Mouse (Mus musculus) intestine, embryonic 14.5 days (tissue): ENCODE measurements around the gene Hdac10. TPM values are rescaled to one million over a fixed set of nuclear protein-coding genes. Genes with fewer than 3 reads are reported as not detected.

Source experiments
- ATAC-seq: fragments of 200-750 bp; cut with Nextera tagmentation; replicated peaks from 2 replicates; pipeline ENCODE4 v1.8.0; 2017; ENCODE audit warnings: low read depth, moderate number of reproducible peaks, moderate TSS enrichment, moderate library complexity; ENCODE audit not compliant: low FRiP score, low TSS enrichment
- DNase-seq: peaks from one replicate; pipeline ENCODE4 v3.0.0-alpha.2; 2018; ENCODE audit warnings: low spot score
- H3K27ac ChIP-seq: fragments of 300-500 bp; sonication (generic); 2 replicates; pipeline ENCODE4 v1.5.1; 2014; ENCODE audit warnings: low read depth, mild to moderate bottlenecking, control low read depth
- H3K27me3 ChIP-seq: fragments of 300-500 bp; sonication (generic); replicated peaks from 2 replicates; pipeline ENCODE4 v1.6.1; 2014; ENCODE audit warnings: low read length, control low read depth; ENCODE audit not compliant: control insufficient read depth, insufficient read depth
- H3K36me3 ChIP-seq: fragments of 300-500 bp; sonication (generic); 2 replicates; pipeline ENCODE4 v1.6.1; 2014; ENCODE audit warnings: low read length, control low read depth; ENCODE audit not compliant: control insufficient read depth, insufficient read depth
- H3K4me1 ChIP-seq: fragments of 300-500 bp; sonication (generic); replicated peaks from 2 replicates; pipeline ENCODE4 v1.6.1; 2014; ENCODE audit warnings: low read length, control low read depth, mixed read lengths; ENCODE audit not compliant: control insufficient read depth, insufficient read depth
- H3K4me2 ChIP-seq: fragments of 300-500 bp; sonication (generic); 2 replicates; pipeline ENCODE4 v1.6.1; 2014; ENCODE audit warnings: low read length
- H3K4me3 ChIP-seq: fragments of 300-500 bp; sonication (generic); 2 replicates; pipeline ENCODE4 v1.5.1; 2014; ENCODE audit warnings: low read depth, low read length, control low read depth, mixed read lengths
- H3K9ac ChIP-seq: fragments of 300-500 bp; sonication (generic); 2 replicates; pipeline ENCODE4 v1.6.1; 2014; ENCODE audit warnings: mild to moderate bottlenecking, low read length
- H3K9me3 ChIP-seq: fragments of 300-500 bp; sonication (generic); 2 replicates; pipeline ENCODE4 v1.6.1; 2016; ENCODE audit warnings: low read length, control low read depth; ENCODE audit not compliant: control insufficient read depth
- WGBS: fragments of 180-500 bp; shearing (Covaris S2); extraction: QIAGEN DNeasy Blood & Tissue Kit; methylation state at CpG from one replicate; pipeline ENCODE4 v1.1.7; 2014; 5-methylcytosine and 5-hydroxymethylcytosine counted together
- polyA plus RNA-seq: library from polyadenylated mRNA; unstranded; fragments of >200 nt; fragmentation: Nextera tagmentation; extraction: Ambion mirVana; gene quantifications from 2 replicates; pipeline ENCODE4 v1.2.1, GENCODE M21; 2014

Gene Hdac10
- polyA plus RNA-seq = 18.3 and 20.3 TPM in 2 replicates

DNA sequence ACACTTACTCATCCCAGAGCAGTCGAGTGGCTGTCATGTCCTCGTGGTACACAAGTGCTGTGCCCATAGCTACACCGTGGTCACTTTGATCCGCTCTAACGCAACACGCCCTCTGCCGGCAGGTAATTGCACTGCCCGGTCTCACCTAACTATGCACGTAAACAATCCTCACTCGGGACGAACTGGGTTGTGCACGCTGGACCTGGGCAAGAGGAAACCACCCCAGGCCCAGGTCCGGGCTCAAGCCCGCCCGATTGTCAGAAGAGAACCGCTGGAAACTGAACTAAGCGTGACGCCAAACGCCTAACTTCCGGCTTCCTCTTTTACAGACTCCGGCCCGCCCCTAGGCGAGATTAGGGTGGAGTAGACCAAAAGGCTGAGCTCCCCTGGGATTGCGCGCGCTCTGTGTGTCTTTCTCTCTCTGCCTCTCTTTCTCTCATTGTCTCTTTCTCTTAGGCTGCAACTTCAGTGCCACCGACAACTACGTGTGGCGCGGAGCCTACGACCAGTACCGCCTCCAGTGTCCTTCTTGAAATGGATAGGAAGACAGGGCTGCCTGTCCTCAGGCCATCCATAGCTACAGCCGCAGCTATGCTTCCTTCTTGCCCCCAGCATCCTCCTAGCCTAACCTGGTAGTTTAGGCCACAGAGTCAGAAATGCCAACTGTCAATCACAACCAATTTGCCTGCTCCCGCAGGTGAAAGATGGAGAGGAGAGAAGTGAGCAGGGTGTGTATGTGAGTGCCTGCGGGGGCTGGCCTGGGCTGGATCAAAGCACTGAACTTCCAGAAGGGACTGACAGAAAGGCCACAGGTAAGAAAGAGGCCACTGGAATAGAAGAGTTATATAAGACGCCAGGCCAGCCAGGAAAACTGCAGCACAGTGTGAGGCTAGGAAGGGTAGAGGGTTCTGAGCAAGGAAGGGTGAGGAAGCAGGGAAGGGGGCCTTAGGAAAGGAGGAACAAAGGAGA, at the start of gene Hdac10:
TSS of gene Hdac10 (minus strand) at position 319 of the 969 bp plus-strand sequence.
- H3K27ac ChIP-seq = peak within 1 kb of the TSS; percentile 47; the same call in 1 of the 2 replicates
- 2% methylated on average over 36 of the region's 36 CpGs for WGBS
- peak; percentile 87 for ATAC-seq

DNA sequence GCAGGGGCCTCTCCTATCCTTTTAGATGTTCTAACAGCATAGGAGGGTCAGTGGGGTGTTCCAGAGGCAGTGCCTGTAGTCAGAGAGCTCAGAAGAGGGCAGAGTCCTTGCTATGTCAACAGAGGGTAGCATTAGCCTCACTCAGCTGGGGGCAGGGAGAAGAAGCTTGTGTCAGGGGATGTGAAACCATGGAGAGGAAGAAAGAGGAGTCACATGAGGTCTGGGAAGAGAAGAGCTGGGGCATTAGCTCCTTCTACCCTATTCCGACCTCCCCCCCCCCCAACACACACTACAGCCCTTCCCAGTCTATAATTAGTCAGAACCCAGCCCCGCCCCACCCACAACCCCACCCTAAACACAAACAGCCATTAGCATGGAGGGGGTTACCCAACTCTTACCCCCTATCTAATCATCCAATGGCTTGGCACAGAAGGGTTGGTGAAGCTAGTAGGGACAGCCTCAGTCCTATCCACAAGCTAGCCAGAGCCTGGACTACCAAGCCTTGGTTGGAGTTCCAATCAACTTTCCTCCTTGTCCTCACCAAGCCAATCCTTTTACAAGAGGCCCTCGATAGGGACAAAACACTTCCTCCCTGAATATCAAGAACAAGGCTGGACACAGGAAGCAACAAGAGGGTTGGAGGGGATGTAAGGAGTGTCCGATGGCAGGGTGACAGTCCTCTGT, 49.2 kb upstream of the Hdac10 start:
- ATAC-seq (no peak), DNase-seq (no peak)
- Histone ChIP-seq H3K27ac (peak overlapping the region; percentile 64), H3K4me2 (peak overlapping the region; percentile 63), H3K27me3 (no peaks in the 10 kb centered on the region), H3K9me3 (no peaks in the 10 kb centered on the region), H3K36me3 (no peaks in the 10 kb centered on the region), H3K4me3 (no peak overlapping the region), H3K4me1 (peaks cover 61% of the 10 kb centered on the region), H3K9ac (no peak overlapping the region; the same call in 1 of the 2 replicates)
- WGBS = 65% methylated on average over 4 of the region's 4 CpGs

More for the DNA sequence above, at the start of gene Hdac10:
- Histone ChIP-seq H3K4me2 (peak within 1 kb of the TSS; percentile 82), H3K9me3 (no peaks in the 10 kb centered on the region), H3K27me3 (no peaks in the 10 kb centered on the region), H3K4me3 (peak within 1 kb of the TSS; percentile 71), H3K36me3 (0 out of 2 replicates have a peak, but pooled peaks cover 11% of the 10 kb centered on the region), H3K9ac (peak within 1 kb of the TSS; percentile 57), H3K4me1 (peaks cover 12% of the 10 kb centered on the region)
- DNase-seq = peak; percentile 95

DNA sequence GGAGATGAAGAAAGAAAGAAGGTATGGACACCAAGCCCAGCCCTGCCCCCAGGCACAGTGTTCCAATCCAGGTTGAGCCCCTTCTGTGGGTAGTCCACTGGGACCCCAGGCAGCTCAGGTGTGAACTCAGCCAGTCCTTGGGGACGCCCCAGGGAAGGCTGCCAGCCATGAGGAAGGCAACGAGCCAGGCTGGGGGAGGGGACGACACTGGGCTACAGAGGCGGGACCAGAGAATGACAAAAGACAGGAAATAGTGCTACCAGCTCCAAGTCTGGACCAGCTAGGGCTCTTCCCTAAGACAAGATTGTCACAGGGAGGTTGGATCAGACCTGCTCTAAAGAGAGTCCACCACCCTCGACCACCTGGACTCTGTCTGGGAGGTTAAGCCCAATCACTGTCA, 48.6 kb upstream of the Hdac10 start:
- Histone ChIP-seq H3K27me3 (no peaks in the 10 kb centered on the region), H3K9me3 (no peaks in the 10 kb centered on the region), H3K27ac (peak overlapping the region; percentile 64), H3K4me2 (peak overlapping the region; percentile 40), H3K4me1 (peaks cover 61% of the 10 kb centered on the region), H3K9ac (peak overlapping the region; percentile 21; the same call in 1 of the 2 replicates), H3K4me3 (no peak overlapping the region), H3K36me3 (no peaks in the 10 kb centered on the region)
- ATAC-seq (no peak), DNase-seq (no peak)
- WGBS = 12% methylated on average over 5 of the region's 5 CpGs

DNA sequence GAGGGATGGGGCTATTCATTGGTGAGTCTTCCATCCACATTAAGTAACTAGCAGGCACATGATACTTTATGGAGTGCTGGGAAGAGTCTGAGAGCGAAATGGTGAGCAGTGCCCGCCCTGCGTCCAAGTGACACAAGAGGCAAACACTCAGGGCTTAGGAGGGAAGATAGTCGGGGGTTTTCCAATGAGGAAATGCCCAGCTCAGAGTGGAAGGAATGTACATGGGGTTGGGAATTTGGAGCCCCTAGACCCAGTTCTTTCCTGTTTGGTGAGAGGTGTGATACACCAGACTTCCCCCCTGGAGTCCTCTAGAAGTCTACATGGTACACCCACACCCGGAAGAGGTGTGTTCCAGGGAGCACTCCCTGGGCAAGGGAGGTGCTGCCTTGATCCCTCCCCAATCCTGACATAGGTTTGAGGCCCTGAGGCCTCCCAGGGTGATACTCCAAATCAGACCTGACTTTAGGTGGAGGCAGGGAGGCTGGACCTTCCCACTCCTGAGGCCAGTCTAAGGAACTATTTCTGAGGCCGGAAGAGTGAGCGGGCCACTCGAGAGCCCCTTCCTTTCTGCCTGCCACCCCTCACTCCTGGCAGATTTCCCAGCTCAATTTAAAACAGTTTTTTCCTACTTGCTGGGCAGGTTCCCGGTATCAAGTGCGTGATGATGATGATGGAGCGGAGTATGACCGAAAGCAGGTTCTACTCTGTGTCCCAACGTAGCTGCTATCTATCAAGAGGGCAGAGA, 47.1 kb upstream of the Hdac10 start:
- no peak overlapping the region for H3K9ac ChIP-seq
- peaks cover 56% of the 10 kb centered on the region for H3K4me1 ChIP-seq
- no peak overlapping the region for H3K4me2 ChIP-seq

DNA sequence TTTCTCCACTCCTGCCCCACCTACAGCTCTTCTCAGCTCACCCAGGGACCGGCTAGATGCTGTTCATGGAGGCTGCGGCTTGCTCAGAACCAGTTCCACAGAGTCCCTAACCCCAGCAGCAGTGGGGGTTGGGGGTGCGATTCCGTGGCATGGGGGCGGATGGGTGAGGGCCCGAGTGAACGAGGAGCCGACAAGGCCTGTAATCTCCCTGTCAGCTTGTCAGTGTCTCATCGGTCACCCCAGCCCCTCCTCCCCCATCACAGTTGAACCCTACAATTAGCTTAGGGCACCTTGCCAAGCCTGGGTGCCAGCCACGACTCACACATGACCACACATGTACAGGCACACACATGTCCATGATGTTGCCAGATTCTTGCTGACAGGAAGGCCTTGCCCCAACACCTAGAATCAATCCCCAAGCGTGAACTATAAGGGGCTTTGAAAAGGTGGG, 46.4 kb upstream of the Hdac10 start:
- 52% methylated on average over 11 of the region's 11 CpGs for WGBS
- Histone ChIP-seq H3K4me2 (no peak overlapping the region), H3K27ac (no peak overlapping the region)

More for the DNA sequence above, 47.1 kb upstream of the Hdac10 start:
- no peak for DNase-seq
- no peaks in the 10 kb centered on the region for H3K9me3 ChIP-seq
- H3K27me3 ChIP-seq = no peaks in the 10 kb centered on the region
- whole genome bisulfite sequencing = 76% methylated on average over 13 of the region's 13 CpGs
- no peak overlapping the region for H3K27ac ChIP-seq
- no peak overlapping the region for H3K4me3 ChIP-seq
- no peaks in the 10 kb centered on the region for H3K36me3 ChIP-seq
- no peak for ATAC-seq

DNA sequence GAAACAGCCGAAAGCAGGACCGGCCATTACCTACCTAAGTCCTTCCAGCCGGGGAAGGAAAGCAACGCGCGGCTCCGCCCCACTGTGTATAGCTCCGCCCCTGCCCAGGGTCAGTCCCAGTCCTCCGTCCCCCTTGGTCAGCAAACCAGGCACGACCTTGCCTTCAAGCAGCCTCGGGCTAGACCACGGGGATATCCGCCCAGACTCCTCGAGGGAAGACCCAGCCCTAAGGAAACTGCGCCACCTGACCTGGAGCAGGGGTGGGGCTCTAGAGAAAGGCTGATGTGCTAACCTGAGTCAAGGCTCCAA, 45.4 kb upstream of the Hdac10 start:
- ATAC-seq (peak; percentile 54), DNase-seq (peak; percentile 75)
- 3% methylated on average over 15 of the region's 15 CpGs for WGBS
- H3K9me3 ChIP-seq = no peaks in the 10 kb centered on the region
- peak overlapping the region; percentile 51 for H3K4me3 ChIP-seq
- H3K27ac ChIP-seq = no peak overlapping the region
- peaks cover 73% of the 10 kb centered on the region for H3K4me1 ChIP-seq
- H3K27me3 ChIP-seq = no peaks in the 10 kb centered on the region
- peak overlapping the region; percentile 60 for H3K9ac ChIP-seq
- H3K4me2 ChIP-seq = peak overlapping the region; percentile 100
- 0 out of 2 replicates have a peak, but pooled peaks cover under 1% of the 10 kb centered on the region for H3K36me3 ChIP-seq

More for the DNA sequence above, 46.4 kb upstream of the Hdac10 start:
- Histone ChIP-seq H3K4me1 (peaks cover 62% of the 10 kb centered on the region), H3K27me3 (no peaks in the 10 kb centered on the region), H3K9me3 (no peaks in the 10 kb centered on the region), H3K36me3 (no peaks in the 10 kb centered on the region), H3K9ac (no peak overlapping the region), H3K4me3 (no peak overlapping the region)
- no peak for DNase-seq
- ATAC-seq = no peak

DNA sequence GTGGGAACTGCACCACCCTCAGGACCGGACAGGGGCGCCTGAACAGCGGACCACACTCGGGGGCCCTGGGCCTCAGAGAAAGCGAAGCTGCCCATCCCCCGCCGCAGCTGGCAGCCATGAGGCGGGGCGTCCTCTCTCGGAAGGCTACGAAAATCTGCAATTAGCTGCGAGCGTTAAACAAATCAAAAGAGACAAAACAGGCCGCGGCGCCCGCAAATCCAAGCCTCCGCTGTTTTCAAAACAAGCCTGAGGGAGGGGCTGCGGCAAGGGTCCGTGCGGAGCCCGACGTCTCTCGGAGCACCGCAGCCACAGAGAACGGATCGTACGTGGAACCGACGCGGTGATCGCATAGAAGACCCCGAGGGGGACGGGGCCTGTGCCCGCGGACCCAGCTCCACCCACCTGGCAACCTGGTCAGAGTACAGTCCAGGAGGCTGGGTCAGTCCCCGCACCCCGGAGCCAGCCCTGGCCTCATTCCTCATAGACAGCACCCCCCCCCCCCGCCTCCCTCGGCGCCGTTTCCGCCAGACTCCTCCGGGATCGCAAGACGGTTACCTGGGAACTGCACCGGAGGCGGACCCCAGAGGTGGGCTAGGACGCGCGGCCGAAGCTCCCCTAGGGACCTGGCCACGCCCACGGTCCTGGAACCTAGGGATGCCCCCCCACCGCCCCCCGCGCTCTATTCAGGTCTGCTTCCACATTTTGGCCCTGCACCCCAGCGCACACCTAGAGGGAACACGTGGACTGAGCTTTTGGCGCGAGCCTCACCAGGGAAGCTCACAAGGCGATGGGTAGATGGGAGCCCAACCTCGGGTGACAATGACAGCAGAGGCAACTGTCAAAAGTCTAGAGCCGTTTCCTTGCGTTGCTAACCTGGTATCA, 44.8 kb upstream of the Hdac10 start:
- ATAC-seq = peak; percentile 19
- peak overlapping the region; percentile 60 for H3K9ac ChIP-seq
- peaks cover 73% of the 10 kb centered on the region for H3K4me1 ChIP-seq
- H3K4me2 ChIP-seq = peak overlapping the region; percentile 100
- DNase-seq = peak; percentile 75
- H3K27me3 ChIP-seq = no peaks in the 10 kb centered on the region
- WGBS = under 1% methylated on average over 63 of the region's 65 CpGs
- H3K9me3 ChIP-seq = no peaks in the 10 kb centered on the region
- peak overlapping the region; percentile 51 for H3K4me3 ChIP-seq
- H3K27ac ChIP-seq = peak overlapping the region; percentile 14
- 0 out of 2 replicates have a peak, but pooled peaks cover 6% of the 10 kb centered on the region for H3K36me3 ChIP-seq
